In genomic region chr6:100190803-100191559, GRCm38 (mm10) we compare ENCODE assay signal across 15 mouse cellular contexts.
"Had no signal": no experiment of that assay in that cellular context is flagged by ENCODE, and none has a peak within 500 bp of the region (broad histone marks: within the 10 kb centered on the region; RNA-seq: fewer than 3 reads in every experiment).

No protein-coding gene starts in this region.

- H3K27ac ChIP-seq: layer of hippocampus, adult 2 months; left cerebral cortex, adult 2 months; liver, embryonic 13.5 days; macrophage; midbrain, embryonic 12.5 days; midbrain, embryonic 15.5 days; stomach, postnatal 0 days had no signal

- H3K36me3 ChIP-seq: liver, embryonic 13.5 days; midbrain, embryonic 12.5 days; midbrain, embryonic 15.5 days had no signal

- ATAC-seq: midbrain, embryonic 15.5 days had no signal

- H3K4me3 ChIP-seq: layer of hippocampus, adult 2 months; left cerebral cortex, adult 2 months; liver, embryonic 13.5 days; midbrain, embryonic 12.5 days; midbrain, embryonic 15.5 days had no signal

- H3K27me3 ChIP-seq: liver, embryonic 13.5 days had no signal

- DNase-seq: kidney, adult 18-20 months; kidney, adult 9 months; kidney, postnatal 25 days; layer of hippocampus, postnatal 36 days; liver, embryonic 13.5 days; lung, adult 2 months; thymus, adult 2 months; thymus, postnatal 14 days; thymus, postnatal 4 days had no signal

- H3K4me2 ChIP-seq: liver, embryonic 13.5 days; midbrain, embryonic 12.5 days; midbrain, embryonic 15.5 days had no signal

- H3K9me3 ChIP-seq: liver, embryonic 13.5 days; midbrain, embryonic 12.5 days; midbrain, embryonic 15.5 days had no signal
